Mouse (Mus musculus) neural tube, embryonic 11.5 days (tissue): ENCODE measurements around the gene Zic5. TPM values are rescaled to one million over a fixed set of nuclear protein-coding genes. Genes with fewer than 3 reads are reported as not detected.
A peak's percentile ranks its signal among the peaks of the same experiment; 100 is the strongest.
"Not testable (repeated sequence)": the region's sequence is repeated elsewhere in the genome, so short reads cannot be mapped to it uniquely, and the experiment has no call there.

Source experiments
- ATAC-seq: fragments of 200-750 bp; cut with Nextera tagmentation; 2 replicates; pipeline ENCODE4 v1.8.0; 2017; ENCODE audit warnings: moderate number of reproducible peaks, mild to moderate bottlenecking, moderate TSS enrichment, moderate library complexity; ENCODE audit not compliant: insufficient read depth, low FRiP score, low TSS enrichment
- DNase-seq: peaks from one replicate; pipeline ENCODE4 v3.0.0-alpha.2; 2015; ENCODE audit warnings: low spot score
- H3K27ac ChIP-seq: fragments of 300-500 bp; sonication (generic); 2 replicates; pipeline ENCODE4 v1.5.1; 2014; ENCODE audit warnings: low read depth, mild to moderate bottlenecking, low read length
- H3K27me3 ChIP-seq: fragments of 300-500 bp; sonication (generic); 2 replicates; pipeline ENCODE4 v1.6.1; 2014; ENCODE audit warnings: mild to moderate bottlenecking, low read length, mixed read lengths; ENCODE audit not compliant: control insufficient read depth, insufficient read depth
- H3K36me3 ChIP-seq: fragments of 300-500 bp; sonication (generic); 2 replicates; pipeline ENCODE4 v1.6.1; 2014; ENCODE audit warnings: mild to moderate bottlenecking, low read length, moderate library complexity, mixed read lengths; ENCODE audit not compliant: control insufficient read depth, insufficient read depth
- H3K4me1 ChIP-seq: fragments of 300-500 bp; sonication (generic); 2 replicates; pipeline ENCODE4 v1.6.1; 2014; ENCODE audit warnings: low read length, mixed read lengths; ENCODE audit not compliant: control insufficient read depth, insufficient read depth
- H3K4me2 ChIP-seq: fragments of 300-500 bp; sonication (generic); 2 replicates; pipeline ENCODE4 v1.6.1; 2014; ENCODE audit warnings: low read depth, mild to moderate bottlenecking, moderate library complexity
- H3K4me3 ChIP-seq: fragments of 300-500 bp; sonication (generic); 2 replicates; pipeline ENCODE4 v1.5.1; 2014; ENCODE audit warnings: low read depth, low read length
- H3K9ac ChIP-seq: fragments of 300-500 bp; sonication (generic); 2 replicates; pipeline ENCODE4 v1.6.1; 2014; ENCODE audit warnings: mild to moderate bottlenecking, low read length
- H3K9me3 ChIP-seq: fragments of 300-500 bp; sonication (generic); 2 replicates; pipeline ENCODE4 v1.6.1; 2016; ENCODE audit warnings: low read length; ENCODE audit not compliant: control insufficient read depth
- WGBS: fragments of 180-500 bp; shearing (Covaris S2); extraction: QIAGEN DNeasy Blood & Tissue Kit; methylation state at CpG from one replicate; pipeline ENCODE4 v1.1.7; 2014; 5-methylcytosine and 5-hydroxymethylcytosine counted together
- polyA plus RNA-seq: library from polyadenylated mRNA; unstranded; fragments of >200 nt; fragmentation: Nextera tagmentation; extraction: Ambion mirVana; gene quantifications from 2 replicates; pipeline ENCODE4 v1.2.1, GENCODE M21; 2014

Gene Zic5
- polyA plus RNA-seq, 1 experiment from 2014 or later: 10.3 TPM

GRCm38 (mm10) chr14:122463080-122463691 lies 2.3 kb downstream of the Zic5 start:
- H3K27me3 ChIP-seq: peaks cover 52% of the 10 kb centered on the region
- DNase-seq (peak; percentile 54), ATAC-seq (no peak)
- H3K4me2 ChIP-seq: peak overlapping the region; percentile 79
- H3K36me3 ChIP-seq: no peaks in the 10 kb centered on the region
- H3K4me3 ChIP-seq: peak overlapping the region; percentile 53
- WGBS: under 1% methylated on average over 40 of the region's 40 CpGs
- H3K9me3 ChIP-seq: no peaks in the 10 kb centered on the region
- peaks cover 14% of the 10 kb centered on the region for H3K4me1 ChIP-seq
- H3K9ac ChIP-seq: peak overlapping the region; percentile 67
- peak overlapping the region; percentile 72 for H3K27ac ChIP-seq

GRCm38 (mm10) chr14:122462689-122463079 lies 2.8 kb downstream of the Zic5 start:
- Histone ChIP-seq H3K9ac (peak overlapping the region; percentile 67), H3K36me3 (no peaks in the 10 kb centered on the region), H3K4me1 (peaks cover 14% of the 10 kb centered on the region), H3K4me3 (peak overlapping the region; percentile 53), H3K4me2 (peak overlapping the region; percentile 79), H3K9me3 (no peaks in the 10 kb centered on the region), H3K27me3 (peaks cover 47% of the 10 kb centered on the region), H3K27ac (peak overlapping the region; percentile 34; the same call in 1 of the 2 replicates)
- 3% methylated on average over 17 of the region's 17 CpGs for WGBS
- ATAC-seq: no peak
- DNase-seq: peak; percentile 41

- H3K9me3 ChIP-seq: no peaks in the 10 kb centered on the region
- H3K4me2 ChIP-seq: peak overlapping the region; percentile 79
- 7% methylated on average over 9 of the region's 9 CpGs for WGBS
- peaks cover 40% of the 10 kb centered on the region for H3K27me3 ChIP-seq
- peak overlapping the region; percentile 53 for H3K4me3 ChIP-seq
- DNase-seq: peak; percentile 32
- no peak overlapping the region for H3K27ac ChIP-seq
- ATAC-seq: no peak
- no peaks in the 10 kb centered on the region for H3K36me3 ChIP-seq
- peaks cover 14% of the 10 kb centered on the region for H3K4me1 ChIP-seq
- H3K9ac ChIP-seq: peak overlapping the region; percentile 67
Observed at GRCm38 (mm10) chr14:122461966-122462365, 3.5 kb downstream of the Zic5 start.

GRCm38 (mm10) chr14:122461500-122461899 lies 4.0 kb downstream of the Zic5 start:
- Histone ChIP-seq H3K36me3 (no peaks in the 10 kb centered on the region), H3K4me2 (peak overlapping the region; percentile 79), H3K9me3 (no peaks in the 10 kb centered on the region), H3K27me3 (peaks cover 39% of the 10 kb centered on the region), H3K4me1 (peaks cover 14% of the 10 kb centered on the region), H3K27ac (no peak overlapping the region), H3K9ac (peak overlapping the region; percentile 67), H3K4me3 (peak overlapping the region; percentile 53)
- ATAC-seq (no peak), DNase-seq (no peak)
- 21% methylated on average over 3 of the region's 3 CpGs for WGBS

- peak overlapping the region; percentile 13; the same call in 1 of the 2 replicates for H3K4me3 ChIP-seq
- H3K27ac ChIP-seq: no peak overlapping the region
- H3K4me1 ChIP-seq: peaks cover 14% of the 10 kb centered on the region
- no peak for DNase-seq
- 47% methylated on average over 5 of the region's 5 CpGs for WGBS
- no peak for ATAC-seq
- H3K4me2 ChIP-seq: peak overlapping the region; percentile 29
- no peaks in the 10 kb centered on the region for H3K9me3 ChIP-seq
- peak overlapping the region; percentile 29 for H3K9ac ChIP-seq
- peaks cover 33% of the 10 kb centered on the region for H3K27me3 ChIP-seq
- no peaks in the 10 kb centered on the region for H3K36me3 ChIP-seq
Observed at GRCm38 (mm10) chr14:122460226-122460625, 5.3 kb downstream of the Zic5 start.

GRCm38 (mm10) chr14:122459776-122460175 lies 5.7 kb downstream of the Zic5 start:
- no peak overlapping the region for H3K9ac ChIP-seq
- 94% methylated on average over 1 of the region's 1 CpGs for WGBS
- H3K36me3 ChIP-seq: no peaks in the 10 kb centered on the region
- H3K27me3 ChIP-seq: peaks cover 33% of the 10 kb centered on the region
- no peak overlapping the region for H3K27ac ChIP-seq
- DNase-seq (no peak), ATAC-seq (no peak)
- H3K4me2 ChIP-seq: peak overlapping the region; percentile 29; the same call in 1 of the 2 replicates
- peaks cover 11% of the 10 kb centered on the region for H3K4me1 ChIP-seq
- H3K9me3 ChIP-seq: no peaks in the 10 kb centered on the region
- no peak overlapping the region for H3K4me3 ChIP-seq

GRCm38 (mm10) chr14:122459332-122459731 lies 6.1 kb downstream of the Zic5 start:
- not testable (repeated sequence) for H3K9me3 ChIP-seq, H3K36me3 ChIP-seq, DNase-seq, H3K4me3 ChIP-seq, H3K27ac ChIP-seq, H3K9ac ChIP-seq, ATAC-seq, H3K4me2 ChIP-seq
- 86% methylated on average over 6 of the region's 12 CpGs for WGBS
- Histone ChIP-seq H3K27me3 (peaks cover 29% of the 10 kb centered on the region), H3K4me1 (peaks cover 14% of the 10 kb centered on the region)

GRCm38 (mm10) chr14:122455562-122455958 lies 9.9 kb downstream of the Zic5 start:
- H3K27ac ChIP-seq: no peak overlapping the region
- H3K9ac ChIP-seq: no peak overlapping the region
- peaks cover 18% of the 10 kb centered on the region for H3K4me1 ChIP-seq
- 33% methylated on average over 4 of the region's 4 CpGs for WGBS
- H3K9me3 ChIP-seq: no peaks in the 10 kb centered on the region
- ATAC-seq (no peak), DNase-seq (no peak)
- H3K4me2 ChIP-seq: no peak overlapping the region
- H3K4me3 ChIP-seq: no peak overlapping the region
- no peaks in the 10 kb centered on the region for H3K36me3 ChIP-seq
- peaks cover 30% of the 10 kb centered on the region for H3K27me3 ChIP-seq

GRCm38 (mm10) chr14:122454901-122455561 lies 10.4 kb downstream of the Zic5 start:
- Histone ChIP-seq H3K4me3 (no peak overlapping the region), H3K27ac (no peak overlapping the region), H3K27me3 (peaks cover 30% of the 10 kb centered on the region), H3K9me3 (no peaks in the 10 kb centered on the region), H3K9ac (no peak overlapping the region), H3K4me1 (peaks cover 21% of the 10 kb centered on the region), H3K36me3 (no peaks in the 10 kb centered on the region), H3K4me2 (no peak overlapping the region)
- WGBS: 23% methylated on average over 10 of the region's 10 CpGs
- DNase-seq: peak; percentile 47
- ATAC-seq: no peak
